Mouse (Mus musculus): ENCODE data around the gene Slit3. TPM values are rescaled to one million over a fixed set of nuclear protein-coding genes. Genes with fewer than 3 reads are reported as not detected.
A peak's percentile ranks its signal among the peaks of the same experiment; 100 is the strongest.

Gene Slit3
- polyA plus RNA-seq, 2 experiments = 32.9 to 33.0 TPM

DNA sequence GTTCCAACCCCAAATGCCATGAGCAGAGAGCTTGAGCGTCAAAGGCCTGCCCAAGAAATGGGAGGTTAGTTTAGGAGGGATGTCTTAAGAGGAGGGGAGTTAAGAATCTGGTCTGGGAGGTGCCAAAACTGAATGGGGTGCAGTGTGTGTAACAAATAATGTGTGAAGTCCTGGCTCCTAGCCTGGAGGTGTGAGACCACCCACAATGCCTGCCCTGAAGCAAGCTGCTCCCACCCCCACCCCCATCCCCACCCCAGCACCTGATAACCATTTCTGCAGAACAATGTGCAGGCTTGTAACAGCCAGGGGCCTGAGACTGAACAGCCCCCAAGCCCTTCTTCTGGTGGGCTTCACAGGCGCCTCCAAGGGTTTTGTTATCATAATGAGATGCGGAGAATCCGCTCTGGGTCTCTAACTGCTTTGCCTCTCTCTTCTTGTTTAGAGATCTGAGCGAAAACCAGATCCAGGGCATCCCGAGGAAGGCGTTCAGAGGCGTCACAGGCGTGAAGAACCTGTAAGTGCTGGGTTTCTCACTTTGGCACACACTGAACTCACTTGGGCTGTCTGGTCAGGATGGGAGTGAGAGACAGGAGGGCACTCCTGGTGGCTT, 386.9 kb downstream of the Slit3 start:
- DNase-seq (ENCODE audit: low spot score) (peak; percentile 30), ATAC-seq (ENCODE audit: low FRiP score, low read depth) (peak; percentile 67; the same call in 1 of the 2 replicates)
- 28% methylated on average over 9 of the region's 9 CpGs for WGBS
- Histone ChIP-seq H3K27ac (replicated peaks; ENCODE audit: low read depth, low read length) (0 out of 2 replicates have a peak overlapping the region, but pooled peaks have one; percentile 26), H3K4me2 (replicated peaks; ENCODE audit: low read depth, low read length, severe bottlenecking) (no peak overlapping the region), H3K9me3 (ENCODE audit: control insufficient read depth, low read length) (no peaks in the 10 kb centered on the region), H3K9ac (ENCODE audit: low read depth, low read length, severe bottlenecking) (no peak overlapping the region), H3K4me3 (replicated peaks; ENCODE audit: low read length) (no peak overlapping the region), H3K36me3 (ENCODE audit: control insufficient read depth, insufficient read depth, low read length) (no peaks in the 10 kb centered on the region), H3K4me1 (ENCODE audit: control insufficient read depth, insufficient read depth, low read length) (peaks cover 44% of the 10 kb centered on the region), H3K27me3 (ENCODE audit: control insufficient read depth, insufficient read depth, low read length) (no peaks in the 10 kb centered on the region)
- no peak for TF ChIP-seq POLR2A (IDR thresholded peaks at IDR 0.05; ENCODE audit: borderline replicate concordance, extremely low read depth, insufficient read depth, insufficient read length)

DNA sequence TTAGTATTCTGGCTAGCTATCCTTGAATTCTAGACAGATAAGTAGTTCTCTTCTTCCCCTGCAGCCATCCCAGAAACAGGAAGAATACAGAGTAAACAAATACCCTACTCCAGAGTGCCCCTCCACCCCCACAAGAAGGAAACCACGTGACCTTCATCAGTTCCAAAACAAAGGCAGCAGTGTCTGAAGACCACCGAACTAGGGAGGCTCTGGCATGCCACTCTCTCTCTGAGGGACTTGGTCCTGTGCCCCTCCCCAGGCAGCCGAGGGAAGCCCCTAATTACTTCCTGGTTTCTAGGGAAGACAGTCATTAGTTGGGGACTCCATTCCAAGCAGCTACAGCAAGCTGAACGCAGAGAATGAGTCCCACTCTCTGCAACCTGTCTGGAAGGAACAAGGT, 391.7 kb downstream of the Slit3 start:
- no peak for TF ChIP-seq POLR2A (IDR thresholded peaks at IDR 0.05; ENCODE audit: borderline replicate concordance, extremely low read depth, insufficient read depth, insufficient read length)
- Histone ChIP-seq H3K4me2 (replicated peaks; ENCODE audit: low read depth, low read length, severe bottlenecking) (no peak overlapping the region), H3K4me3 (replicated peaks; ENCODE audit: low read length) (no peak overlapping the region), H3K4me1 (ENCODE audit: control insufficient read depth, insufficient read depth, low read length) (peaks cover 27% of the 10 kb centered on the region), H3K36me3 (ENCODE audit: control insufficient read depth, insufficient read depth, low read length) (no peaks in the 10 kb centered on the region), H3K9ac (ENCODE audit: low read depth, low read length, severe bottlenecking) (no peak overlapping the region), H3K27me3 (ENCODE audit: control insufficient read depth, insufficient read depth, low read length) (no peaks in the 10 kb centered on the region), H3K9me3 (ENCODE audit: control insufficient read depth, low read length) (no peaks in the 10 kb centered on the region), H3K27ac (replicated peaks; ENCODE audit: low read depth, low read length) (no peak overlapping the region)
- WGBS = 16% methylated on average over 4 of the region's 4 CpGs
- DNase-seq (ENCODE audit: low spot score) = no peak
- ATAC-seq (ENCODE audit: low FRiP score, low read depth) = no peak

DNA sequence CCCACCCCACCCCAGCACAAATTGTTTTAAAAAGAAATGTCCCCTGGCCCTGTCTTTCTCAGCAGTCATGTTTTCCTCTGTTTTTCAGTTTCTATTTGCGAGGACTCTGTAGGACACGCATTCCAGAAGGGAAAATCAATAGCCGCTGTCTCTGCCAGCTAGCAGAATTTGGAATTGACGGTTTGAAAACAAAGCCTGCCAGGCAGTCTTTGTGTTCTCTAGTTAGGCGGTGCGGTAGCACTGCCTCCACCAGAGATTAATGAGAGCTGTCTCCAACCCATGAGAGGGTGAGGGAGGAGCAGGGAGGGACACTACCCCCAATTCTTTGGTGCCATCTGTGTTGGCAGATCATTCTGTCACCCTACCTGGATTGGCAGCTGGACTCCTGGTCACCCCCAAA, 392.3 kb downstream of the Slit3 start:
- Histone ChIP-seq H3K9me3 (ENCODE audit: control insufficient read depth, low read length) (no peaks in the 10 kb centered on the region), H3K36me3 (ENCODE audit: control insufficient read depth, insufficient read depth, low read length) (no peaks in the 10 kb centered on the region), H3K27me3 (ENCODE audit: control insufficient read depth, insufficient read depth, low read length) (no peaks in the 10 kb centered on the region), H3K4me2 (replicated peaks; ENCODE audit: low read depth, low read length, severe bottlenecking) (no peak overlapping the region), H3K9ac (ENCODE audit: low read depth, low read length, severe bottlenecking) (no peak overlapping the region), H3K4me1 (ENCODE audit: control insufficient read depth, insufficient read depth, low read length) (peaks cover 21% of the 10 kb centered on the region), H3K4me3 (replicated peaks; ENCODE audit: low read length) (no peak overlapping the region), H3K27ac (replicated peaks; ENCODE audit: low read depth, low read length) (no peak overlapping the region)
- 64% methylated on average over 6 of the region's 6 CpGs for WGBS
- no peak for DNase-seq (ENCODE audit: low spot score)
- TF ChIP-seq POLR2A (IDR thresholded peaks at IDR 0.05; ENCODE audit: borderline replicate concordance, extremely low read depth, insufficient read depth, insufficient read length) = no peak
- no peak for ATAC-seq (ENCODE audit: low FRiP score, low read depth)

DNA sequence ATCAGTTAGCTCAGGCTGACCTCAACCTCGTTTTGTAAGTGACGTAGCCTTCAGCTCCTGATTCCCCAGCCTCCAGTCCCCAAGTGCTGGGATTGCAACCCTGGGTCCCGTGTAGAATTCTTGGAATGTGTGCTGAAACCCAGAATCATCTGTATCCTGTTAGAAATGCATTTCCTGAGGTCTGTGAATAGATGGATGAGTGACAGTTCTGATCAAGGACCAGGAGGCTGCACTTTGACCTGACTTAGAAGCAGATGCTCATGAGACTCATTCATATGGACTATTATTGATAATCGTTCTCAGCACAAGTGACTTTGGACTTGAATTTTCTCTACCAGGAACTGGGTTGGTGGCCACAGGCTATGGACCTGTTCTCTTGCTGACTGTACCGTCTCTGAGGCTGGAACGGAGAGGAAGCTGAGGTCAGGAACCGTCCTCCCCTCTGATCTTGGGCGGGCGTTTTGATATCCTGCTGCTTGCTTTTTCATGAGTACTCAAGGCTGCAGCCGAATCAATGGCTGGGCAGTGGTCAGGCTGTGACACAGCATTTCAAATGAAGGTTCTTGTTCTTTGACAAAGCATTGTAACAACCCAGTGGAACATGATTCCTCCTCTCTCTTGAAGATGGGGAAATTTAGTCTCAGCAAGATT, 401.9 kb downstream of the Slit3 start:
- H3K27me3 ChIP-seq (ENCODE audit: control insufficient read depth, insufficient read depth, low read length) = no peaks in the 10 kb centered on the region
- 56% methylated on average over 10 of the region's 10 CpGs for WGBS
- no peak overlapping the region for H3K4me3 ChIP-seq (replicated peaks; ENCODE audit: low read length)
- no peak for DNase-seq (ENCODE audit: low spot score)
- no peaks in the 10 kb centered on the region for H3K9me3 ChIP-seq (ENCODE audit: control insufficient read depth, low read length)
- H3K4me2 ChIP-seq (replicated peaks; ENCODE audit: low read depth, low read length, severe bottlenecking) = no peak overlapping the region
- no peak overlapping the region for H3K27ac ChIP-seq (replicated peaks; ENCODE audit: low read depth, low read length)
- ATAC-seq (ENCODE audit: low FRiP score, low read depth) = no peak
- peaks cover 9% of the 10 kb centered on the region for H3K4me1 ChIP-seq (ENCODE audit: control insufficient read depth, insufficient read depth, low read length)
- no peak overlapping the region for H3K9ac ChIP-seq (ENCODE audit: low read depth, low read length, severe bottlenecking)
- no peak for TF ChIP-seq POLR2A (IDR thresholded peaks at IDR 0.05; ENCODE audit: borderline replicate concordance, extremely low read depth, insufficient read depth, insufficient read length)
- no peaks in the 10 kb centered on the region for H3K36me3 ChIP-seq (ENCODE audit: control insufficient read depth, insufficient read depth, low read length)

DNA sequence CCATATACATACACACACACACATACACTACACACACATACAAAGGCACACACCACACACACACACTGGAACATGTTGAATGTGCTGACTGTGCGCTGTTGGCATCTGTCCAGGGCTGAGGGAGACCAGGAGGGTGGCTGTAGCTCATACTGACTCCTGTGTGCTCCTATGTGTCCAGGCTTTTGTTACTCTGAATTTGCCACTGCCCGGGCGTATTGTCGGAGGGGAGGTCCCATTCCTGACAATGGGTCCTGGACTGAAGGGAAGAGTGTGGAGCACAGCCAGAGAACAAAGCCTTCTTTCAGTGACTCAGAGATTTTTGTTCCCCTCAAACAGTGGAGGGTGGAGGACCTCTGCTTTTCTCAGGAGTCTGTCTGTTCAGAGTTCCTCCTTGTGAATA, 402.7 kb downstream of the Slit3 start:
- TF ChIP-seq POLR2A (IDR thresholded peaks at IDR 0.05; ENCODE audit: borderline replicate concordance, extremely low read depth, insufficient read depth, insufficient read length) = no peak
- H3K4me1 ChIP-seq (ENCODE audit: control insufficient read depth, insufficient read depth, low read length) = peaks cover 17% of the 10 kb centered on the region
- H3K9me3 ChIP-seq (ENCODE audit: control insufficient read depth, low read length) = no peaks in the 10 kb centered on the region
- DNase-seq (ENCODE audit: low spot score) (no peak), ATAC-seq (ENCODE audit: low FRiP score, low read depth) (no peak)
- no peak overlapping the region for H3K4me3 ChIP-seq (replicated peaks; ENCODE audit: low read length)
- no peaks in the 10 kb centered on the region for H3K27me3 ChIP-seq (ENCODE audit: control insufficient read depth, insufficient read depth, low read length)
- no peak overlapping the region for H3K27ac ChIP-seq (replicated peaks; ENCODE audit: low read depth, low read length)
- no peak overlapping the region for H3K9ac ChIP-seq (ENCODE audit: low read depth, low read length, severe bottlenecking)
- no peak overlapping the region for H3K4me2 ChIP-seq (replicated peaks; ENCODE audit: low read depth, low read length, severe bottlenecking)
- H3K36me3 ChIP-seq (ENCODE audit: control insufficient read depth, insufficient read depth, low read length) = no peaks in the 10 kb centered on the region
- 81% methylated on average over 4 of the region's 4 CpGs for WGBS

Measured in limb, embryonic 14.5 days (tissue).